Mouse (Mus musculus) stomach, postnatal 0 days (tissue): Measurements from ENCODE around the gene Lrrc14b. TPM values are rescaled to one million over a fixed set of nuclear protein-coding genes. Genes with fewer than 3 reads are reported as not detected.

Source experiments
- ATAC-seq: fragments of 200-750 bp; cut with Nextera tagmentation; 2 replicates; pipeline ENCODE4 v1.8.0; 2017; ENCODE audit not compliant: low FRiP score, low TSS enrichment
- DNase-seq: peaks from one replicate; pipeline ENCODE4 v3.0.0-alpha.2; 2016; ENCODE audit warnings: low spot score
- H3K27ac ChIP-seq: fragments of 300-500 bp; sonication (generic); replicated peaks from 2 replicates; pipeline ENCODE4 v1.5.1; 2014; ENCODE audit warnings: mild to moderate bottlenecking, control low read depth
- H3K27me3 ChIP-seq: fragments of 300-500 bp; sonication (generic); 2 replicates; pipeline ENCODE4 v1.6.1; 2014; ENCODE audit warnings: low read length; ENCODE audit not compliant: control insufficient read depth, insufficient read depth
- H3K36me3 ChIP-seq: fragments of 300-500 bp; sonication (generic); 2 replicates; pipeline ENCODE4 v1.6.1; 2014; ENCODE audit warnings: low read length, mixed read lengths; ENCODE audit not compliant: control insufficient read depth, insufficient read depth
- H3K4me1 ChIP-seq: fragments of 300-500 bp; sonication (generic); replicated peaks from 2 replicates; pipeline ENCODE4 v1.6.1; 2014; ENCODE audit warnings: antibody characterized with exemption; ENCODE audit not compliant: control insufficient read depth, insufficient read depth
- H3K4me2 ChIP-seq: fragments of 300-500 bp; sonication (generic); replicated peaks from 2 replicates; pipeline ENCODE4 v1.6.1; 2014; ENCODE audit warnings: low read depth, mild to moderate bottlenecking, control low read depth, moderate library complexity
- H3K4me3 ChIP-seq: fragments of 300-500 bp; sonication (generic); 2 replicates; pipeline ENCODE4 v1.5.1; 2014; ENCODE audit warnings: low read depth, low read length, control low read depth
- H3K9ac ChIP-seq: fragments of 300-500 bp; sonication (generic); 2 replicates; pipeline ENCODE4 v1.6.1; 2014; ENCODE audit warnings: mild to moderate bottlenecking, low read length, control low read depth, mixed read lengths
- H3K9me3 ChIP-seq: fragments of 300-500 bp; sonication (generic); 2 replicates; pipeline ENCODE4 v1.6.1; 2016; ENCODE audit warnings: low read length; ENCODE audit not compliant: control insufficient read depth
- CTCF ChIP-seq: IDR thresholded peaks from 2 replicates; pipeline ENCODE4 v1.5.1; 2016; ENCODE audit warnings: antibody characterized with exemption, low read depth, mild to moderate bottlenecking, moderate library complexity
- EP300 ChIP-seq: optimal IDR thresholded peaks from 2 replicates; pipeline ENCODE3; 2016; ENCODE audit warnings: antibody characterized with exemption
- WGBS: fragments of 180-500 bp; shearing (Covaris S2); extraction: QIAGEN DNeasy Blood & Tissue Kit; methylation state at CpG from one replicate; pipeline ENCODE4 v1.1.7; 2014; 5-methylcytosine and 5-hydroxymethylcytosine counted together
- polyA plus RNA-seq: library from polyadenylated mRNA; unstranded; fragments of >200 nt; fragmentation: Nextera tagmentation; extraction: Ambion mirVana; gene quantifications from 2 replicates; pipeline ENCODE4 v1.2.1, GENCODE M21; 2015

The Lrrc14b gene
- polyA plus RNA-seq, 1 experiment from 2014 or later = not detected

- DNase-seq (no peak), ATAC-seq (no peak)
- no peaks in the 10 kb centered on the region for H3K4me1 ChIP-seq
- H3K27me3 ChIP-seq = no peaks in the 10 kb centered on the region
- H3K4me2 ChIP-seq = no peak overlapping the region
- 61% methylated on average over 10 of the region's 10 CpGs for WGBS
- H3K36me3 ChIP-seq = no peaks in the 10 kb centered on the region
- TF ChIP-seq EP300 = no peak
- TF ChIP-seq CTCF = no peak
- 0 out of 2 replicates have a peak overlapping the region, but pooled peaks have one; percentile 18 for H3K9ac ChIP-seq
- no peak overlapping the region for H3K4me3 ChIP-seq
- 0 out of 2 replicates have a peak overlapping the region, but pooled peaks have one; percentile 13 for H3K27ac ChIP-seq
- H3K9me3 ChIP-seq = no peaks in the 10 kb centered on the region
These were observed 17.9 kb upstream of the Lrrc14b start for GRCm38 (mm10) chr13:74381533-74382276.

GRCm38 (mm10) chr13:74363176-74363858 is 488 bp downstream of the Lrrc14b start:
- Histone ChIP-seq H3K27me3 (no peaks in the 10 kb centered on the region), H3K4me3 (no peak overlapping the region), H3K4me1 (no peaks in the 10 kb centered on the region), H3K9ac (no peak overlapping the region), H3K27ac (no peak overlapping the region), H3K4me2 (no peak overlapping the region), H3K9me3 (no peaks in the 10 kb centered on the region), H3K36me3 (no peaks in the 10 kb centered on the region)
- ATAC-seq (peak; percentile 59; the same call in 1 of the 2 replicates), DNase-seq (no peak)
- 81% methylated on average over 13 of the region's 13 CpGs for WGBS
- no peak for TF ChIP-seq EP300
- TF ChIP-seq CTCF = no peak

GRCm38 (mm10) chr13:74362218-74362617 is 1.6 kb downstream of the Lrrc14b start:
- H3K27me3 ChIP-seq = no peaks in the 10 kb centered on the region
- TF ChIP-seq CTCF (no peak), EP300 (no peak)
- peaks cover 3% of the 10 kb centered on the region; the same call in 1 of the 2 replicates for H3K36me3 ChIP-seq
- H3K4me2 ChIP-seq = no peak overlapping the region
- no peak overlapping the region for H3K4me3 ChIP-seq
- H3K9ac ChIP-seq = no peak overlapping the region
- ATAC-seq (no peak), DNase-seq (no peak)
- H3K9me3 ChIP-seq = no peaks in the 10 kb centered on the region
- H3K27ac ChIP-seq = no peak overlapping the region
- no peaks in the 10 kb centered on the region for H3K4me1 ChIP-seq
- WGBS = 71% methylated on average over 2 of the region's 2 CpGs

- Histone ChIP-seq H3K4me2 (no peak overlapping the region), H3K27ac (no peak overlapping the region), H3K4me1 (no peaks in the 10 kb centered on the region), H3K9me3 (no peaks in the 10 kb centered on the region), H3K36me3 (peaks cover 8% of the 10 kb centered on the region), H3K9ac (no peak overlapping the region), H3K27me3 (no peaks in the 10 kb centered on the region), H3K4me3 (no peak overlapping the region)
- 96% methylated on average over 13 of the region's 13 CpGs for WGBS
- ATAC-seq (no peak), DNase-seq (no peak)
- TF ChIP-seq EP300 (no peak), CTCF (no peak)
These were observed 7.3 kb downstream of the Lrrc14b start for GRCm38 (mm10) chr13:74356491-74356890.

GRCm38 (mm10) chr13:74350435-74350906 is 13.3 kb downstream of the Lrrc14b start:
- no peak for DNase-seq
- ATAC-seq = peak; percentile 36; the same call in 1 of the 2 replicates
- Histone ChIP-seq H3K4me1 (0 out of 2 replicates have a peak, but pooled peaks cover 2% of the 10 kb centered on the region), H3K9ac (peak overlapping the region; percentile 89), H3K36me3 (0 out of 2 replicates have a peak, but pooled peaks cover 2% of the 10 kb centered on the region), H3K27ac (peak overlapping the region; percentile 91), H3K4me3 (peak overlapping the region; percentile 78), H3K9me3 (no peaks in the 10 kb centered on the region), H3K4me2 (peak overlapping the region; percentile 71), H3K27me3 (no peaks in the 10 kb centered on the region)
- TF ChIP-seq CTCF (no peak), EP300 (no peak)
- WGBS = 1% methylated on average over 15 of the region's 15 CpGs
